Mouse (Mus musculus) T-helper 1 cell (primary cell): ENCODE measurements at regions not wholly inside any gene's neighbourhood (a gene's known extent, or its start where the extent isn't known, plus 50 kb on each side); places are given as distances from the start of the nearest gene placed in this dataset.
"Not testable (repeated sequence)": the region's sequence is repeated elsewhere in the genome, so short reads cannot be mapped to it uniquely, and the experiment has no call there.

Experiments used
- in situ Hi-C: fragments of 300-600 bp; cut with MboI, MseI; formaldehyde crosslinking; loops from one replicate; pipeline ENCODE4 v1.15.1; 2025; ENCODE audit warnings: high pct_unique_total_duplicates

- in situ Hi-C loops = no loop called here
These were observed 290.8 kb downstream of the Car8 start for GRCm38 (mm10) chr4:7948020-7948419.

- in situ Hi-C loops = no loop called here
These were observed 317.3 kb downstream of the Car8 start for GRCm38 (mm10) chr4:7921503-7921902.

DNA sequence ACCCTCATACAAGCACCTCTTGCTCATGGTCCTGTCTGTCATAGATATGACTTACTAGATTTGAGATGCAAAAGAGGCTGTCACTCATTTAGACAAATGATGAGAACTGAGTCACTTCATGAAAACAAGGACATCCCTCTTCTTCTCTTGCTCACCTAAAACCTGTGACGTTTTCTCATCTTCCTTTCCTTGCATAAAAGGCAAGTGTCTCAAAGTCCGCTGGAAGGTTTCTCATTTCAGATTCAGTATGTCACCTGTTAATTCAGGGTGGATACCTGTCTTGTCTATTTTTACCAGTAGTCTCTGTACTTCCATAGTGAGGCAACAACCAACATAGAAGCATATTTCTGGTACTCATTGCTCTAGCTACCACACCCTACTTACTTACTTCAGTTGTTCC is 325.6 kb downstream of the Car8 start:
- in situ Hi-C loops = no loop called here

GRCm38 (mm10) chr4:7912675-7913074 is 326.2 kb downstream of the Car8 start:
- in situ Hi-C loops = no loop called here

DNA sequence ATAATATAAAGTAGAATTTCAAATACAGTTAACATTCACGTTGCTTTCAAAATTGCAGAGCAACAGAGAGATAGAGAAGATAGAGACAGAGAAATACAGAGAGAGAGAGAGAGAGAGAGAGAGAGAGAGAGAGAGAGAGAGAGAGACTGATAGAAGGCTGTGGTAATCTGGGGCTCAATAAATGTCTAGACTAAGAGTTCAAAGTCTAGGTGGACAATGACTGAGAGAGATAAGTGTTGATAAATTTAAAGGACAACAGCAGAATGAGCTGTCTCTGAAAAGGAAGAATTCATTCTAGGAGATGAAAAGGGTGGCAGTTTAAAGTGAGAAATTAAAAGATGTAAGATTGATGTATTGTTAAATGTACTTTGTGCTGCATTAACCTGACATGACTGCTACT is 335.7 kb downstream of the Car8 start:
- in situ Hi-C loops = no loop called here

DNA sequence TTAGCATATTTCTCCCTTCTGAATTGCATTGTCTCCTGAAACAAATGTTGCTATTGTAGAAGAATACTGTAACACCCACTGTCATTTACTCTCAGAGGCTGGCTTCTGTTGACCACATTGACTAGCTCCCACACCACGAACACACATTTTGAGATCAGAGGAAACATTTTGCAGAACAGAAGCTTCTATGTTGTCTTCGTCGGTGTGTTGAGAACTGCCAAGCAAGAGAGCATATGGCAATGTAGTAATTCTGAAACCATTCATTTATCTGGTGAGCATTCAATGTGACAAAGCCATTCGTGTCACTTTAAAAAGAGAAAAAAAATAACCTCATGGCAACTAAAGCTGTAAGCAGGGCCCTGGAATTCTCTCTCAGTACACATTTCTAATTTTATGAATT is 343.9 kb downstream of the Car8 start:
- in situ Hi-C loops = no loop called here

GRCm38 (mm10) chr4:7891128-7891527 is 347.7 kb downstream of the Car8 start:
- in situ Hi-C loops = no loop called here

GRCm38 (mm10) chr4:7854518-7854917 is 384.3 kb downstream of the Car8 start:
- in situ Hi-C loops = no loop called here

GRCm38 (mm10) chr4:7853121-7853782 is 385.6 kb downstream of the Car8 start:
- in situ Hi-C loops = no loop called here

DNA sequence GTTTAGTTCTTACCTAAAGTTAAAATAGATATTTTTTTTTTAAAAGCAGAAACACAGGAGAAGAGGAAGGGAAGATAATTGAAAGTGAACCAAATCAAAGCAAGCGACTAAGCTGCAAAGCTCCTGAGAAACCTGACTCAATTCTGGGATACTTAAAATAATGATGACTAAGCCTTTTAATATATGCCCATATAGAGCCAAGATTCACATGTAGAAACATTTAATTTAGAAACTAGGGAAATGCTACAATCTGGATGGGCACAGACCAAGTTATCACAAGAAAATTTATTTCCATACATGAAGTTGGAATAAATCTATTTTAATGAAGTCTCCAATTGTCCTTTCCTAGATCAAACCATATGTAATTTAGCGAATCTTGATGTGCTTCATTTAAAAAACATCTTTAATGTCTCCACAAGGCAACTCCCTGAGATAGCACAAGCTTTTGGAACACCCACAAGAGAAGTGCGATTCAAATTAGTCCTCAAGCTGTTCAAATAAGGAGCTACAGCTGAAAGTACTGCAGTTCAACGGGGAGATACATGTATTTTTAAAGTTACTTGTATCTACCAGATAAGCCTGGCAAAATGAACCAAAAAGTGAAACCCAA is 386.7 kb downstream of the Car8 start:
- in situ Hi-C loops = no loop called here

- in situ Hi-C loops = loop anchor here (10.0 kb wide), 1 partner anchor 1283 kb away; no protein-coding TSS in a partner anchor
These were observed 391.4 kb downstream of the Car8 start for GRCm38 (mm10) chr4:7847411-7847810.

DNA sequence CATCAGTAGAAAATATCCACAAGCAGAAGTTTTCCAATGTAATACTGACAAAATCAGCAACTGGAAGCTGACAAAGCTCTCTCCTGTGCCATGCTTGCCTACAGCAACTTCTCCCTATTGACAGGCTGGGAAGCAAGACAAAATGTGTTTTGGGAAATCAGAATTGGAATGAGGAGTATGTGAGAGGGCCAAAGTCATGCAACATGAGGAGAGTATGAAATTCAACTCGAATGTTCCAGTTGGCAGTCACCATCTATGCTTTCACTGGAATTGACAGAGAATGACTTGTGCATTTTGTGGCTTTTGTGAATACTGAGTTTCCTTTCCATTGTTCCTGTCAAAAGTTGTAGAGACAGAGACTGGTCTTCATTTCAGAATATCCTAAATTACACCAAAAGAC is 409.7 kb downstream of the Car8 start:
- in situ Hi-C loops = no loop called here

GRCm38 (mm10) chr4:7819847-7820246 is 419.0 kb downstream of the Car8 start:
- in situ Hi-C loops = no loop called here

- in situ Hi-C loops = not testable (repeated sequence)
These were observed 461.1 kb downstream of the Car8 start for GRCm38 (mm10) chr4:7777761-7778160.

DNA sequence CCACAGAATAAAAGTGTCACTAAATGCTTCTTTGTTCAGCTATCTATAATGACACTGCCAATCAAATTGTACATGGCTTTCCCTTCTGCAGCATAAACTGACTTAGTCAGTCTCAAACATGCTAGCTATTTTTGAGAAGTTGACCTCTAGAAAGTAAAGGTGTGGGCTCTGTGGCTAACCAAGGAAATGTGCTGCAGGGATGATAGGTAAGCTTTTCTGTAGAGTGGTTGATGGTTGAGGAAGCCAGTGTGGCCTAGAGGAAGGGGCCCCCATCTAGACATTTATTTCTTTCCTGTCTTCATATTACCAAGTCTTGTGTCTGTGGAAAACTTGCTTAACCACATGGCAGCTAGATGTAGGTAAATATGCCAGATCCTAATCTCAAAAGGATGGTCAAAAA is 483.4 kb downstream of the Car8 start:
- in situ Hi-C loops = no loop called here

- in situ Hi-C loops = no loop called here
These were observed 484.9 kb downstream of the Car8 start for GRCm38 (mm10) chr4:7753931-7754330.

GRCm38 (mm10) chr4:7751208-7751607 is 487.6 kb downstream of the Car8 start:
- in situ Hi-C loops = no loop called here

GRCm38 (mm10) chr4:7722893-7723292 is 515.9 kb downstream of the Car8 start:
- in situ Hi-C loops = no loop called here

DNA sequence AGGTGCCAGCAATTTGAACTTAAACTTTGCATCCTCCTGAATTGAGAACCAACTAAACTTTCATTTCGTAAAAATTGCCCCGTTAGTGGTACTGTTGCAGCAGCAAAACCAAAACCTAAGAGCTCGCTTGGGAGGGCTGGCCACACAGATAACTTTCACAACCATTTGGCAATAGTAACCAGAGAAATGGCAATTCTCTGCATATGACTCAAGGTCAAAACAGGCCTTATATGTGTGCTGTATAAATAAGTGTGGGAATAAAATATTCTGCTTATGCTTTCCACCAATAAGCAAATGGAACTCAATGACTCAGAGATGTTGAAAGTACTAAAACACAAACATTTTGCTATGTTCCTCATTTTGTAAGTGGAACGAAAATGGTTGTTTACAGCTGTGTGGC is 550.3 kb downstream of the Car8 start:
- in situ Hi-C loops = no loop called here

DNA sequence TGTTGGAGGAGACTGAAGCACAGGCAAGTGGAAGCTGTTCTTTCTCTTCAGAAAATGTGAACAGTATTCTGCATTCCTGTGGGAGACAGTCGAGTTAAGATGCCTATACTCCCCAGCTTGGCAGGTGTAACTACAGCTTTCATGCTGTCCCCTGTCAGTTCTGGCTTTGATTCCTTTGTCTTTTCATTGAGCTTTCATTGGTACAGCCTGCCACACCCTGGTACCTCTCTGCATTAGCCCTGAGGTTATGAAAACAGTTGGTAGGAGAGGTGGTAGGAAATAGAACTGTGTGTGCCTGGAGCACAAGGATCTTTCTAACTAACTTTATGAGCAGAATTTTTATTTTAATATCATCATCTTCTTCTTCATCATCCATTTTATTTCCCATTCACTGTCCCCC is 551.6 kb downstream of the Car8 start:
- in situ Hi-C loops = no loop called here

DNA sequence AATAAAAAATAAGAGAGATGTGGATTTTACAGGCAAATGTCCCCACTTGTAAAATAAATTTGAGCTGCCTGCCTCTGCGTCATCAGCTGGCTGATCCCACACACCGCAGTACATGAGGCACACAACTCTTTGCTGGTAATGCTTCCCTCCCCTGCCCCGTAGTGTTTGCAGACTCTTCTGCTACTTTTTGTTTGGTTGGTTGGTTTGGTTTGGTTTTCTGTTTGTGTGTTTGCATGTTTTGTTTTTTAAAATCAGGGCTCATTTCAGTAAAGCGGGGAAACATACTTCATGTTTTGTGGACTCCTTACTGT is 568.1 kb downstream of the Car8 start:
- in situ Hi-C loops = no loop called here

DNA sequence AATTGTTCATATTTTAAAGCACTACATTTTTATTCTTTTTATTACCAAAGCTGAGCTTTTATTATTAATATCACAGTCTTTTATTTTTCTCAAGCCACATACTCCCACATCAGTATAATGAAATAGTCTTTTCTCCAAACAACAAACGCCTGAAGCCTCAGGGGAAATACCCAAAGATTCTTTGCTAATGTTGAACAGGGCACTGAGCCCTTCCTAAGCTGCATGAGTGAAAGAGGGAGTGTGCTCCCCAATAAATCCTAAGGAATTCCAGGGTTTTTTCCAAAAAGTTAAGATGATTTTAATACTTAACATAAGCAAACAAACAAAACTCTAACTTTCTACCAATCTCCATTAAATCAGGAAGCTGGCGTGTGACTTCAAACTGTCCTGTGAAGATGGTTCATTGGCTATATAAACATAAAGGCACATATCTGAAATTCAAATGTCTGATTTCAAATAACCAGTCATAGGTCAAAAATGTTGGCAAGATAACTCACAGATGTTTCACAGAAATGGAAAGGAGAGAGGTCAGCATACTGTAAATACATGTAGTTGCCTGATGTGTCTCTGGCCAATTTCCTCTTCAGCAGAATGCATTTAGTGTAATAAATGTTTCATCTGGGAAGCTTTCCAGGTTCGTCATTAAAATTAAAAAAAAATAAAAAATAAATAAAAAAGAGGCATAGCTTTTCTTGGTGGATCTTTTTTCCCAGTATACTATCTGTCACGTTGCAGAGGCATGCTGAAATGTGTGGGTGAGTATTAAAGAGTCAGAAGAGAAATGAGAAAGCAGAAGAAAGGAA is 568.6 kb downstream of the Car8 start:
- in situ Hi-C loops = no loop called here
